Mouse (Mus musculus) small intestine, adult 2 months (tissue): ENCODE results near the gene Commd9. TPM values are rescaled to one million over a fixed set of nuclear protein-coding genes. Genes with fewer than 3 reads are reported as not detected.

Source experiments
- H3K27ac ChIP-seq: fragments of 200-500 bp; 2 replicates; pipeline ENCODE4 v1.5.1; 2012; ENCODE audit warnings: low read depth, low read length, control low read depth, inconsistent platforms; ENCODE audit not compliant: insufficient read depth
- H3K27me3 ChIP-seq: fragments of 200-500 bp; 2 replicates; pipeline ENCODE4 v1.6.1; 2012; ENCODE audit warnings: mild to moderate bottlenecking, moderate library complexity, low read length, inconsistent platforms; ENCODE audit not compliant: control insufficient read depth, insufficient read depth
- H3K36me3 ChIP-seq: fragments of 200-500 bp; 2 replicates; pipeline ENCODE4 v1.6.1; 2012; ENCODE audit warnings: mild to moderate bottlenecking, low read length, control low read depth, inconsistent platforms; ENCODE audit not compliant: control insufficient read depth, insufficient read depth
- H3K4me1 ChIP-seq: fragments of 200-500 bp; 2 replicates; pipeline ENCODE4 v1.6.1; 2012; ENCODE audit warnings: low read length, inconsistent platforms, mixed read lengths; ENCODE audit not compliant: control insufficient read depth, insufficient read depth, insufficient read length
- H3K4me3 ChIP-seq: fragments of 200-500 bp; 2 replicates; pipeline ENCODE4 v1.5.1; 2012; ENCODE audit warnings: low read depth, mild to moderate bottlenecking, control low read depth, inconsistent platforms, low read length, moderate library complexity
- CTCF ChIP-seq: fragments of 200-500 bp; IDR thresholded peaks from 2 replicates; pipeline ENCODE4 v1.5.1; 2012; ENCODE audit warnings: low read depth, mild to moderate bottlenecking, control low read depth, inconsistent platforms, low read length, moderate library complexity, mixed read lengths; ENCODE audit not compliant: insufficient replicate concordance, insufficient read length; ENCODE audit errors: extremely low read depth
- POLR2A ChIP-seq: fragments of 200-500 bp; IDR thresholded peaks from 2 replicates; pipeline ENCODE4 v1.6.1; 2012; ENCODE audit warnings: low read depth, mild to moderate bottlenecking, control low read depth, inconsistent platforms, low read length, moderate library complexity
- WGBS: fragments of 180-500 bp; shearing (Covaris S2); methylation state at CpG from one replicate; pipeline ENCODE4 v1.1.7; 2018; 5-methylcytosine and 5-hydroxymethylcytosine counted together
- polyA plus RNA-seq: library from polyadenylated mRNA; depleted of rRNA; stranded (reverse); fragments of >200 nt; gene quantifications from 2 replicates; pipeline ENCODE4 v1.2.3, GENCODE M21; 2012; rRNA removed

The Commd9 gene
- 16.8 and 23.6 TPM in 2 replicates for polyA plus RNA-seq

DNA sequence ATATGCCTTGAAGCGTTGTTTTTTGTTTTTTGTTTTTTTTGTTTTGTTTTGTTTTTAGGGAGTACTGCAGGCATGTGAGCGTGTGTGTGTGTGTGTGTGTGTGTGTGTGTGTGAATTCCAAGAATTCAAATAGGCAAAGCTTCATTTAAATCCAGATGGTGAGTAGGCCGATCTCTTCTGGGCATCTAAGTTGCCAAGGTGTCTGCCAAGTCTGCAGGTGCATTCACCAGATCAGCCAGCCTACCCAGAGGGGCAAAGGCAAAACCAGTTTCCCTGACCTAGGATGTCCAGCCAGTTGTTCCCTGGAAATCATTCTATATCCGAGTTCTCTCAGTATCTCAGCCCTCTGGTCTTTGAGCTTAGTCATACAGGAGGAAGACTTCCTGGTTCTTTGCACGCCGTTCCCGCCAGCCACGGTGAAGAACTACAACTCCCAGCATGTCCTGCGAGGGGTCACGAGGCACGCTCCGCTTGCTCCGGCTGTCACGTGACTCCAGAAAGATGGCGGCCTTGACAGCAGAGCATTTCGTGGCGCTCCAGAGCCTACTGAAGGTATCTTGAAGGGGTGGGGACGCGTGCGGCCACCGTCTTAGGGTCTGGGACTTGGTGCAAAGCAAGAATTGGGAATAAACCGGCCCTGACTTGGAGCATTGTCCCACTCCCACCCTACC, at the start of gene Commd9:
Gene Commd9 (plus strand): TSS at position 480 of the 671 bp plus-strand sequence.
- no peak for TF ChIP-seq POLR2A
- TF ChIP-seq CTCF: no peak
- H3K4me1 ChIP-seq: peaks cover 2% of the 10 kb centered on the region; the same call in 1 of the 2 replicates
- peak within 1 kb of the TSS; percentile 26; the same call in 1 of the 2 replicates for H3K27ac ChIP-seq
- no peaks in the 10 kb centered on the region for H3K36me3 ChIP-seq
- H3K27me3 ChIP-seq: no peaks in the 10 kb centered on the region
- peak within 1 kb of the TSS; percentile 81 for H3K4me3 ChIP-seq
- WGBS: 11% methylated on average over 22 of the region's 22 CpGs

DNA sequence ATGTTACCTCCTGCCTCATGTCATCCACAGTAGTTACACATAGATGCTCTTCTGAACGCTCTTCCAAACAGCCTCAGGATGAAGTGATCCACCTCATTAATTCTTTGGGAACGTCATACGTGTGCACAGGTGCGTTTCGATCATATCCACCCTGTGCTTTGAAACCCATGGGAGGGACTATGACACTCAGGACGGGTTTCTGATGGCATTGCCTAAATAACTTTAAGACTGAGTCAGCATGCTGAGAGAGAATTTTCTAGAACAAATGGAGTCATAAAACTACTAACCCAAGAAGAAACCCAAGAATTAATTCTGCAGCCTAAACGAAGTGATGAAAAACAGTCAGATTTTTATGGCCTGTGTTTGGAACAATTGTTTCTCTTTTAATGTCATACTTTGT, 43.3 kb upstream of the Commd9 start:
- Histone ChIP-seq H3K27me3 (no peaks in the 10 kb centered on the region), H3K36me3 (no peaks in the 10 kb centered on the region), H3K4me1 (no peaks in the 10 kb centered on the region), H3K27ac (no peak overlapping the region), H3K4me3 (no peak overlapping the region)
- TF ChIP-seq CTCF: no peak
- no peak for TF ChIP-seq POLR2A
- WGBS: 80% methylated on average over 7 of the region's 7 CpGs

DNA sequence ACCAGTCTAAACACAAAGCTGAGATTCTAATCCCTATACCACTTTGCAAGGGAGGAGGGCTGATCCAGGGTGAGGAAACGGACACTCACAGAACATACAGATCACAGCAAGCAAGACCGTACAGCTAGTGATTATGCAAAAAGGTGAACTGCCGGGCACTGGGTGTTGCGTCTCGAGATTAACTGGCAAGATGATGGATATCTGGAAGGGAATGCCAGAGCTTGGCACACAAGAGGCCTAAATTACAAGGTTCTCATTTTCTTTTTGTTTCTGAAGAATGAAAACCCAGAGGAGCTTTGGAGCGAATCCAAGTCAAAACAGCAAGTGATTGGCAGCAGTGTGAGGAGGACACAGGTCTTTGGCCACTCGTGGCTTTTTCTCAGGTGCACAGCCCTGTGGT, 31.3 kb upstream of the Commd9 start:
- Histone ChIP-seq H3K4me1 (no peaks in the 10 kb centered on the region), H3K36me3 (no peaks in the 10 kb centered on the region), H3K4me3 (no peak overlapping the region), H3K27ac (no peak overlapping the region), H3K27me3 (no peaks in the 10 kb centered on the region)
- TF ChIP-seq CTCF: no peak
- TF ChIP-seq POLR2A: no peak
- 65% methylated on average over 7 of the region's 7 CpGs for WGBS

DNA sequence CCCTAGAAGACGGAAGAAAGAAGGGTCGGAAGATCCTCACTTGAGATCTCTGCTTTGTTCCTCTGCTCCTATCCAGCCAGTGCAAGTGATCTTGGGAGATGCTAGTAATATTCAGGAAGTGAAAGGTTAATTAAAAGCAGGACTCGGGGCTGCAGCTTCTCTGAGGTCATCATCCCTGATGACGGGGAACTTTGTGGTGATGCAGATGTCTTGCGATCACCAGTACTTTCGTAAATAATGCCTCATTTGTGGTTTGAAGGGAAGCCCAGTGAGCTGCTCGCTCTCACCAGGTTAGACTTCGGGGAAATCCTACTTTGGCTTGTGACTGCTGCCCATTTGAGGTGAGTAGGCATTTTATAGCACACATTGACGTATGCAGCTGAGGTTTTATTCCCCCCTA, 29.9 kb upstream of the Commd9 start:
- WGBS: 79% methylated on average over 9 of the region's 9 CpGs
- Histone ChIP-seq H3K27ac (no peak overlapping the region), H3K4me1 (no peaks in the 10 kb centered on the region), H3K36me3 (no peaks in the 10 kb centered on the region), H3K4me3 (no peak overlapping the region), H3K27me3 (no peaks in the 10 kb centered on the region)
- TF ChIP-seq POLR2A (no peak), CTCF (no peak)

DNA sequence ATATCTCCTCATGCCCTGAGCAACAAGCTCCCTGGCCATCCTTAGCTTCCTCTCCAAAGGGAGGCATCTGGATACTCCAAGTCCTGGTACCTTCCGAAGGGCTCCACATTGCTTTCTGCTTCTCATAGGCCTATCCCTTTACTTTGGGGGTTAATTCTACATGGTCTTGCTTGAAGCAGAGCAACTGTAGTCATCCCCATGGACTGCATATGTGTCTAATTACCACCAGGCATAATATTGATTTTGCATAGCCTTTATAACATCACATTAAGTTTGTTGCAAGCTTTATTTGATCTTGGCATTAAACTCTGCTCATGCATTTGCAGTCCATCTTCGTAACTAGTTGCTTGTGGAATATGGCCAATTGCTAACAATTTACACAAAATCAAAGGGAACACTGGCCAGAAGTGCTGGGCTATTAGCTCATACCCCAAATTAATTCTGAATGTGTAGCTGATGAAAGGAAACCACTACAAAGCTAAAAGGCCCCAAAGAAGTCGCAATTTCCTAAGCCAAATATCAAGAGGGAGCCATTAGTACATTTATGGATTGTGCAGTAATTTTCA, 25.0 kb upstream of the Commd9 start:
- 91% methylated on average over 3 of the region's 3 CpGs for WGBS

DNA sequence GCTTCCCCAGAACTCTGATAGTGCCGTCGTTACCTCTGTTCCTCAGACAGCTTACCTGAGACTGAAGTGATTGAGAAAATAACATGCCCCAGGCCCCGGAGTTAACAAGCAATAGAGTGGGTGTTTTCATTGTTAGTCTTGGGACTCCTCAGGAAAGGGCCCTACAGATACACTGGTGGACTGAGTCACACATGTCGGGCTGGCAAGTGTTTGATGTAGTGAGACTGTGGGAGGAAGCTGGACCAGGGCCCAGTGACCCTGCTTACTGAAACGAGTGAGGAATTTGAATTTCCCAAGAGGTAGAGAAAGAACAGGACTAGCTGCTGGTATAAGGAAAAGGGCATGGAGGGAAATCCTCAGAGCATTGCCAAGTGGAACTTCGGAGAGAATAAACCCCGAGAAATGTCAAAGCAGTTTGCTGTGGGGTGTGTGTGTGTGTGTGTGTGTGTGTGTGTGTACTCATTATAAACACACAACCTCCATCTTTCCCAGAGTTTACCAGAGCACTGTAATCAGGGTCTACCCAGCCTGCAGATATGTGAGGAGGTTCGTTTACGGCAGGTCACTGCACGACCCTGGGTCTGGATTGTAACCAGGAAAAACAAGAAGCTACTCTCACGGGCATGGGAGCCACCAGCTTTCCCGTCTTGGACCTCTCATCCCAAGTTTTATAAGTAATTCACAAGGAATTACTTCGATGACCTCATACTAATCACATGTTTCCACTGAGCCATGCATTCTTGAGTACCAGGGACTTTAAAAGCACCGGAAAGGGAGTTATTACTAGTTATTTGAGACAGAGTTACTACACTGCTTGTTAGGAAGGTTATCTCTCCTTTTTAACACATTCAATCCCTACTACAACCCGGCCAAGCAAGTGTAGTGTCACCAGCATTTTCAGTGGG, 23.6 kb upstream of the Commd9 start:
- Histone ChIP-seq H3K27ac (no peak overlapping the region), H3K27me3 (no peaks in the 10 kb centered on the region), H3K36me3 (no peaks in the 10 kb centered on the region), H3K4me1 (no peaks in the 10 kb centered on the region), H3K4me3 (no peak overlapping the region)
- no peak for TF ChIP-seq POLR2A
- no peak for TF ChIP-seq CTCF
- 54% methylated on average over 15 of the region's 15 CpGs for WGBS

More for the DNA sequence above, 25.0 kb upstream of the Commd9 start:
- no peak for TF ChIP-seq CTCF
- TF ChIP-seq POLR2A: no peak
- Histone ChIP-seq H3K27ac (no peak overlapping the region), H3K36me3 (no peaks in the 10 kb centered on the region), H3K4me3 (no peak overlapping the region), H3K4me1 (no peaks in the 10 kb centered on the region), H3K27me3 (no peaks in the 10 kb centered on the region)

DNA sequence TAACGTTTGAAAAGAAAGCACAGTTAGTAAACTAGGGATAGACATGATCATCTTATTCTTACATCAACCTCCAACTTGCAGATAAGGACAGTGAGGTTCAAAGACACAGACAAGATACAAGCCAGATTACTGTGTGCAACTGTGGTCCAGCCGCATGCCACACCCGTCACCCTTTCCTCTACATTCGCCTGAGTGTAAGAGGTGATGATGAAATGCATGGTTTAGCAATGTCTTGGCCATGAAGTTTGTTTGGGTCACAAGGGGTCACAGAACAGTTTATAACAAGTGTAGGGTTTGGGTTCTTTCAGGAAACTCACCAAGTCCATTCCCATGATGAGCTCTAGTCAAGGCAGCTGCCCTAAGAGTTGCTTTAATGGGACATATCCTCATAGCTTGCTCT, 17.4 kb upstream of the Commd9 start:
- WGBS: 60% methylated on average over 4 of the region's 4 CpGs
- H3K27ac ChIP-seq: no peak overlapping the region
- H3K36me3 ChIP-seq: no peaks in the 10 kb centered on the region
- no peaks in the 10 kb centered on the region for H3K27me3 ChIP-seq
- H3K4me1 ChIP-seq: peaks cover 2% of the 10 kb centered on the region; the same call in 1 of the 2 replicates
- no peak for TF ChIP-seq POLR2A
- TF ChIP-seq CTCF: no peak
- no peak overlapping the region for H3K4me3 ChIP-seq
